Mouse (Mus musculus): ENCODE measurements around the gene Ppp4r2.

DNA sequence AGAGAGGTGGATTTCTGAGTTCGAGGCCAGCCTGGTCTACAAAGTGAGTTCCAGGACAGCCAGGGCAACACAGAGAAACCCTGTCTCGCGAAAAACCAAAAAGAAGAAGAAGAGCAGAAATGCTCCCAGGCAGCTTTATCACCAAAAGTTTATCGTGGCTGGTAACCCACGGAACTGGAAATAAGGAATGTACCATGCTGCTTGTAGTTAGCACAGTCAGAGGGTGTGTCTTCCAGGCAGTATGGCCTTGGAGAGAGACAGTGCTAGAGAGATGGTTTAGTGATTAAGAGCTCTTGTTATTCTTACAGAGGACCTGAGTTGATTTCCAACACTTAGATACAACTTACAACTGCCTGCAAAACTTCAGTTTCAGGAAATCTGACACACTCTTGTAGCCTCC, 17.7 kb downstream of the Ppp4r2 start:
- TF ChIP-seq CTCF (IDR thresholded peaks at IDR 0.05; ENCODE audit: extremely low read depth, insufficient read length, insufficient replicate concordance, low read depth, low read length) (no peak), POLR2A (IDR thresholded peaks at IDR 0.05; ENCODE audit: low read depth, low read length) (no peak)
